Mouse (Mus musculus): ENCODE measurements at regions not wholly inside any gene's neighbourhood (a gene's known extent, or its start where the extent isn't known, plus 50 kb on each side); places are given as distances from the start of the nearest gene placed in this dataset.

GRCm38 (mm10) chr8:82477426-82477769, 74.4 kb upstream of the Il15 start:
- TF ChIP-seq EP300 (IDR thresholded peaks at IDR 0.05; ENCODE audit: insufficient read depth, low read depth, low read length) (no peak), CTCF (IDR thresholded peaks at IDR 0.05; ENCODE audit: low read depth, low read length) (no peak), POLR2A (IDR thresholded peaks at IDR 0.05; ENCODE audit: insufficient read depth, low read length) (no peak)
